Mouse (Mus musculus) spleen, postnatal 10 days (tissue): ENCODE results near the gene Vmn2r89.
"Not testable (repeated sequence)": the region's sequence is repeated elsewhere in the genome, so short reads cannot be mapped to it uniquely, and the experiment has no call there.

ENCODE experiments used
- DNase-seq, 2 experiments: peaks; one replicate each; pipeline ENCODE4 v3.0.0; 2021 to 2022; ENCODE audit warnings: low spot score in 2 of 2

Vmn2r89 gene

GRCm38 (mm10) chr14:51451557-51451956 is at the start of gene Vmn2r89:
Gene Vmn2r89, plus strand, starts transcription at chr14:51451857.
- DNase-seq: not testable (repeated sequence)

GRCm38 (mm10) chr14:51410520-51410919 is 41.1 kb upstream of the Vmn2r89 start, which contains the start of gene Vmn2r88:
Gene Vmn2r88, plus strand, starts transcription at chr14:51410820.
- no peak for DNase-seq

GRCm38 (mm10) chr14:51423885-51424284 is 27.8 kb upstream of the Vmn2r89 start:
- DNase-seq: no peak

- not testable (repeated sequence) for DNase-seq
Observed at GRCm38 (mm10) chr14:51430138-51430537, 21.5 kb upstream of the Vmn2r89 start.

- no peak for DNase-seq
Observed at GRCm38 (mm10) chr14:51434546-51434945, 17.1 kb upstream of the Vmn2r89 start.

- DNase-seq: no peak
Observed at GRCm38 (mm10) chr14:51435020-51435419, 16.6 kb upstream of the Vmn2r89 start.

- no peak for DNase-seq
Observed at GRCm38 (mm10) chr14:51438955-51439354, 12.7 kb upstream of the Vmn2r89 start.

GRCm38 (mm10) chr14:51480278-51480677 is 28.6 kb downstream of the Vmn2r89 start:
- not testable (repeated sequence) for DNase-seq

- not testable (repeated sequence) for DNase-seq
Observed at GRCm38 (mm10) chr14:51481332-51482015, 29.8 kb downstream of the Vmn2r89 start.

GRCm38 (mm10) chr14:51482051-51482715 is 30.5 kb downstream of the Vmn2r89 start:
- no peak for DNase-seq

GRCm38 (mm10) chr14:51482971-51483381 is 31.3 kb downstream of the Vmn2r89 start:
- not testable (repeated sequence) for DNase-seq

- no peak for DNase-seq
Observed at GRCm38 (mm10) chr14:51483671-51484070, 32.0 kb downstream of the Vmn2r89 start.

- no peak for DNase-seq
Observed at GRCm38 (mm10) chr14:51486111-51486510, 34.5 kb downstream of the Vmn2r89 start.

GRCm38 (mm10) chr14:51495781-51496180 is 44.1 kb downstream of the Vmn2r89 start:
- DNase-seq: no peak

- DNase-seq: no peak
Observed at GRCm38 (mm10) chr14:51496955-51497354, 45.3 kb downstream of the Vmn2r89 start.

- DNase-seq: no peak
Observed at GRCm38 (mm10) chr14:51497958-51498357, 46.3 kb downstream of the Vmn2r89 start.

- DNase-seq: no peak
Observed at GRCm38 (mm10) chr14:51499707-51500275, 48.1 kb downstream of the Vmn2r89 start.

GRCm38 (mm10) chr14:51500461-51500860 is 48.8 kb downstream of the Vmn2r89 start:
- no peak for DNase-seq

- no peak for DNase-seq
Observed at GRCm38 (mm10) chr14:51507416-51507815, 55.8 kb downstream of the Vmn2r89 start.
